Mouse (Mus musculus) small intestine, adult 10 weeks (tissue): ENCODE data around the gene Msgn1. TPM values are rescaled to one million over a fixed set of nuclear protein-coding genes. Genes with fewer than 3 reads are reported as not detected.

Source experiments
- polyA plus RNA-seq: library from polyadenylated mRNA; stranded (reverse); fragments of 350-450 nt; fragmentation: Illumina TruSeq; extraction: RNeasy Lipid Tissue Mini Kit (QIAGEN cat#74804); gene quantifications from one replicate; pipeline ENCODE4 v1.2.3, GENCODE M21; 2014; ENCODE audit warnings: low replicate concordance

Gene Msgn1
- not detected for polyA plus RNA-seq

DNA sequence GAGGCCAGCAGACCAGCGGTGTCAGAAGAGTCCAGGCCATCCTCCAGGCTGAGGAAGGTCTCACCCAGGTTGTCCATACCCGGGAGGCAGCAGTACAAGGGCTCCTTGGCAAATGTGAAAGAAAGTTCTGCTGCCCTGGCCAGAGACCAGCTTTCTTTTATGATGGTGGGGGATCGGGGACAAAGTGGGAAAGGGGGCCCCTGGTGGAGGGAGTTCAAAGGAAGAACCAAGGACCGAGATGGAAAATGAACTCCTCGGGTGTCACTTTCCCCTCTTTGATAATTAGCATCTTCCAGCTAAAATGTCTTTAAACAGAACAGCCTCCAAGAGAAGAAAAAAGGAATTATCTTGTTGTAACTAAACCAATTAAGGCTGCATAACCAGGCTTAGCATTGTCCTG lies at the start of gene Msgn1:
Gene Msgn1, minus strand, starts transcription at position 101 of the 400 bp plus-strand sequence.

Other genes with a start within 250 kb of the Msgn1 start
- 9.0 TPM for gene Kcns3, start 57.9 kb downstream of the Msgn1 start, polyA plus RNA-seq
- gene Gen1, start 56.8 kb upstream of the Msgn1 start, polyA plus RNA-seq = 9.7 TPM
- gene Smc6, start 56.9 kb upstream of the Msgn1 start, polyA plus RNA-seq = 77.8 TPM
- gene Vsnl1, start 227.6 kb upstream of the Msgn1 start, polyA plus RNA-seq = 0.48 TPM
- gene Rad51ap2, start 247.1 kb upstream of the Msgn1 start, polyA plus RNA-seq = not detected